Mouse (Mus musculus): Measurements from ENCODE around the gene Rps23.

The Rps23 gene

DNA sequence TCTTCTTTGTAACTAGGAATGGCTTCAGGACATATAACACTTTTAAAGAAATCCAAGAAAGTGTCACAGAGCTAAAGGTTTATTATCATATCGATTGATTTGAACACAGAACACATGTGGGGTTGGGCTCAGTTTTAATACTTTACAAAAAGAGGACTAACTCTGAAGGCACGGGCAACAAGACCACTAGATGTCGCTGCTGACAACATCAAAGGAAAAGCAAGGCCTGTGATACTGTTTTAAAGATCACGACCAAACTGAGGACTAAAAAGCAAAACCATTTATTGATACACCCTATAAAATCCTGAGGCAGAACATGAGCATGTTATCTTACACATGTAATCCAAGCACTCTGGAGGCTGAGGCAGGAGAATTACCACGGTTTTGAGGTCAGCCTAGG, 7.1 kb downstream of the Rps23 start:
- DNase-seq (ENCODE audit: extremely low read depth, low read depth) = peak; percentile 47

DNA sequence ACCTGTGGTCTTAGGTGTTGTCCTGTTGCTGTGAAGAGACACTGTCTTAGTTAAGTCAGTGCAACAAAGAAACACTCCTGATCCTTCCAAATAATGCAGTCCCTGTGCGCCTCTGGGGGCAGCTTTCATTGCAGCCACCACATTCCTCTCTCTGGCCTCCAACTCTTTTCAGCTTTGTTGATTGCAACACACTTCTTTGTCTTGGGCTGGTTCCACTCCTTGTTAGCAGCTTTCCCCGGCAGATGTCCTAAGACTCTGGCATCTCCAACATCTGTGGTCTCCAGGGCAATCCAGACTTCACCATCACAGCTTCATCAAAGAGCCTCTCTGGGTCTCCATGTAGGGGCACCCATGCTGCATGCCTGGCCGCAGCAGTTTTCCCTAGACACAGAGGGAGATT, 10.5 kb downstream of the Rps23 start:
- no peak for DNase-seq (ENCODE audit: extremely low read depth, low read depth)

DNA sequence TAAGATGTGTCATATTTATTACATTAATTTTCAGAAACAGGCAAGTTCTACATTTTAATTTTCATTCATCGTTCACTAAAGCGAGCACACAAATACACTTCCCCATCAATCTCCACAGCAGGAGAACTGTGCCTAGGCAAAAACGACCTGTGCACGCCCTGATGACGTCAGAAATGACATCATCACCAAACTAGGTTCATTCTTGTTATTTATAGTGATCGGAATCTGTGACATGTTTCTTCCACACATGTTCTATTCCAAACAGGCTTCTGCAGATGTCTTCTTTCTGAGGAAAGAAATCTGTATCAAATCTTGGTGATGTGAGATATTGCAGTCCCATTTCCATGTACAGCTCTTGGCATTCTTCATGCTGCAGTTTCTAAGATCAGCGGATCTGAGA, 13.1 kb downstream of the Rps23 start:
- no peak for DNase-seq (ENCODE audit: extremely low read depth, low read depth)

DNA sequence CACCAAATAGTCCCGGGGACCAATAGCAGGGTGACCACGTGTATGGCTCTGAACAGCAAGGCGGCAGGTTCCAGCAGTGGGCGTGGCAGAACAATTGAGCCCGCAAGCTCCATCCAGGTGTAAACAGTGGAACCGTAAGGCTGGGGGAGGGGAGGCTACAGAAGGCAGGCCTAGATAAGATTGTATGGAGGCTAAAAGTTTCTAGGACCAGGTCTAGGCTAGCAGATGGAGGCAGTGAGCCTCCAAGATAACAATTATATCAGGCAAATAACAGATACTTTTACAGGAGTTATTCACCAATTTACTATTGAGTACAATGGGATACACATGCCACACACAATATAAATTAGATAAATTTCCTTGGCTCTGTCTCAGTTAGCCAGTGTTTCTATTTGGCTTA, 16.4 kb downstream of the Rps23 start:
- DNase-seq (ENCODE audit: extremely low read depth, low read depth) = peak; percentile 50

DNA sequence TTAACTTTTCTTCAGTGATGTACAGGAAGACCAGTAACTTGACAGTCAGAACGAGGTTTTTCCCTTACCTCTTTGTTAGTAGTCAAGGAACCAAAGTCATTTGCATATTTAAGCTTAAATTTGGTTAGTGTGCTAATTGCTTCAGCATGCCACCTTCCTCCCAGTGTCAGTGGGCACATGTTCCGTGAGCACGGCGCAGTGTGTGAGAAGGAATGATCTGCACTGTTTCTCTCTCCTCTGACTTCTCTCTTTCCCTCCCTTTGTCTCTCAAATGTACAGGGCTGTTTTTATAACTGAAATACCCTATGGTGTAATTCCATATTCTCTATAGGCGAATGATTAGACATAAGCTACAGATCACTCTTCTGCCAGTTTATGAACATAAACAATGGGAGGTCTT, 16.8 kb downstream of the Rps23 start:
- DNase-seq (ENCODE audit: extremely low read depth, low read depth) = no peak

DNA sequence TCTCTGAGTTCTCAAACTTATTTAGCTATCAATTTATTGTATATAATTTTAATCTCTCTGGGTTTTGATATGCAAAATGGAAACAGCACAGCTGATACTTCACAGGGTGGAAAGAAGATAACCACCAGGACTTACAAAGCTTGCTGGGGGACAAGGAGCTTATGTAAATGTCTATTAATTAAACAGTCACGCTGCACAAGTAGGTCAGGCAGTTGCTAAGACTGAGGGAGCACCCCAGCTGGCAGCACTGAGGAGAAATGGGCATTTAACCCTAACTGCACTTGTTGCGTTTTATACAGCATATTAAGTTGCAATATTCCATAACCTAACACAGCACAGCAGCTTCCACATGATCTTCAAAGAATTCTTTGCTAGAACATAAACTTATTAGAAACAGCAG, 36.1 kb downstream of the Rps23 start:
- DNase-seq (ENCODE audit: extremely low read depth, low read depth) = no peak

DNA sequence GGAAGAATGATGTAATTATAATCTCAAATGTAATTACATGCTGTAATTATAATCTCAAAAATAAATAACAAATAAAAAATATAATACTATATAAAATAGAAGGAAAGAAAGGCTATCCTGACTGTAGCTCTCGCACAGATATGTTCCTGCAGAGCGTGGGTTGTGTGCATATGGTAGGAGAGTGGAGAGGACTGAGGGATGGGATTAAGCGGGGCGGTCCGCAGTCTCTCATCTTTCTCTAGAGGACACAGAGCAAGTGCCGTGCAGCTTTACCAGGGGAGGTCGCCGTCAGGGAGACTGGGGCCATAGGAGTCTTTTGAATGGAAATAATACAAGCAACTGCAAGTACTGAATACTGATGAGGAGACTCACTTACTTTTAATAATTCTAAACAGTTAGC, 37.8 kb downstream of the Rps23 start:
- no peak for DNase-seq (ENCODE audit: extremely low read depth, low read depth)

DNA sequence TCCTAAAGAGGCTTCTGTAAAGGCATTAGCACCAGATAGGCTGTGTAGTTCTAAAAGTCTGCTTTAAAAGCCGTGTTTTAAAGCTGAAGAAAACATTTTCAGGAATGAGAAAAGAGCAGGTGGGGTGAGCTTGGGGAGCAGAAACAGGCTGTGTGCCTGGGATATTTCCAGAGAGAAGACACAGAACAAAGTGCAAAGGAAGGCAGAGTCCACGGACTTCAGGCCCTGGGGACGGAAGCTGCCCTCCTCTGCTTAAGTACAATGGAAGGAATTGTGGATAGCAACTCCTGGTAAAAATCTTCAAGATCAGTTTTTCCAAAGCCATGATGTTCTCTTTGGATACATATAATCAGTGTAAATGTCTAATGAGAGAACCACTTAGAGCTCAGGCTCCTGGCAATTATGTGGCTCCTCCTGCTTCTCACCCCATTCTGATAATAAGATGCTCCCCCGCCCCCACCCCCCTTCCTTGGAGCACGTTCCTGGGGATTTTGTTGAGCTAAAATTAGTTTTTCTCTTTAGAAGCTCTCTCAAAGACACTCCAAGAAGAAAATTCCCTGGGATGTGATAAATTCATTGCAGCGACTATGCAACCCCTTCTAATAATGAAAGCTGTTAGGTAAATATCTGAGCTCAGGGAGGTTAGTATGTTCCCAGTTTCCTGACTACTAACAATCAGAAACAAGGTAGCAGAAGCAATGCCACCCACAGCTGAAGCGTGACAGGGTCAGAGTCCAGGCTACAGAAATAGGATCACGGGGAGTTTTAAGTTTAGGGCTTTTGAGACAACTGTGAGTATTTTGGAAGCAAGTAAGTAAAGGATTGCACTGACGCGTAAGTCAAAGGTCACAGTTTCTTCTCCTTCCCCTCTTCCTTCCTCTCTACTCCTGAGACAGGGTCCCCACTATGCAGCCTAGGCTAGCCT, 40.3 kb downstream of the Rps23 start:
- no peak for DNase-seq (ENCODE audit: extremely low read depth, low read depth)

DNA sequence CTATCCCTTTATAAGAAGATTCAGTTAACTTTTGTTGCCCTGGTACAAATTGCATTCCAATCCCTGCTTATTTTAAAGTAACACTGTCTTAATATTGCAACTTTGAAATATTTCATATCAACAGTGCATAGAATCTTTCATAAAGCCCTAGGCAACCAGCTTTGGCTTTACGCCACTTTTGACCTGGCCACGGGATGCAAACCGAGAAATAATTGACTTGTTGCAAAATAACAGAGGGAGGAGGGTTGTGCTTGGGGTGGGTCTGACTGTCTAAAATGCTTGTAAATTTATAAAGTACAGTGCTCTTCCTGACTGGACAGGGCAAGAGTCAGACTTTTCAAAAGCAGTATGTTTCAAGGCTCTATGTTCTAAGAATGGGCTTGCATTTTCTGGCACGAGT, 41.8 kb downstream of the Rps23 start:
- no peak for DNase-seq (ENCODE audit: extremely low read depth, low read depth)

DNA sequence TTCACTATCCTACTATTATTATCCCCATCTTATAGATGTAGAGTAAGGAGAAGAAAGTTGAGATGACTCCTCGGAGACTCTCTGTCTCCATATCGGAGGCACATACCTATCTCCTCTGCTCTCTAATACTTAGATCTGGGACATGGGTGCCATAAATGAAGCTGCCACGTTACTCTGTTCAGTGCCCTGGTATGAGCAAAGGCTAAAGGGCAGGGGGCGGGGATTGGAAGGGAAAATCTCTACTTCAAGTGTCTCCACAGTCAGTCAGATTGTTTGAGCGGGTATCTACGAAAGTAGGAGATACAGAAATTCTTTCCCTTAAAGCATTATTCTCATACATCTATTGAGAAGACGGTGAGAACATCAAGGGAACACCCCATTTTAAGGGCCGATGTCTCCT, 43.2 kb downstream of the Rps23 start:
- DNase-seq (ENCODE audit: extremely low read depth, low read depth) = no peak

DNA sequence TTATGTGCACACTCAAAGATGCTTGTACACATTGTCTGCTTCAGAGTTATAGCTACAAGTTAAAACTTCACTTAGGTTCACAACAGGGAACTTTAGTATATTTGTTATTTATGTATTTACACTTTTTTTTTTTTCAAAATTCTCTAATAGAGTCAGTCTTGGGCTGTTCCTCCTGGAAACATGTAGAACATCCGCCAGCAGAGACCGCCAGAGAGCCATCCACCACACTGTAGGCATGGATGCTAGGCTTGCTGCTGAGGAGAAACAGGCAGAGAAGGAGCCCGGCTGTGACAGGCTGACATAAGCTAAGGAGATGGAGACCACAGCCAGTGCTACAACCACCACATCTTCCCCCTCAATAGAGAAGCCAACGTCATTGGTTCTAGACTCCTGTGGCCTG, 44.7 kb downstream of the Rps23 start:
- peak; percentile 36 for DNase-seq (ENCODE audit: extremely low read depth, low read depth)

DNA sequence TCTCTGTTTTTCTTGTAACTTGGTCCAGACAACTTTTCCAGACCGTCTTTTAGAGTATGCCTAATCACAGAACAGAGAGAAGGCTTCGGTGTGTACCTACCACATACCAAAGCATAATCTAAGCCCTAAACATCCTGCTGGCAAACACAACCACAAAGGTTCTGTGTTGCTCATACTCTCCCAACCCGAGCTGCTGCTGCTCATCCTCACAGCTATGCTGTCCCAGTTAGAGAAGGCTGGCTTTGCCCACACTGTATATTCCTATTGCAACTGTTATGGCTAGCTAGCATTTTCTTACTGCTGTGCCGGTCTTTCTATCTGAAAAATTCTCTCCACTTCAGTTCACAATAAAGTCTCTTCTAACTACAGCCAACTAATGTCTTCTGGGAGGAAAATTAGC, 46.2 kb downstream of the Rps23 start:
- DNase-seq (ENCODE audit: extremely low read depth, low read depth) = no peak

DNA sequence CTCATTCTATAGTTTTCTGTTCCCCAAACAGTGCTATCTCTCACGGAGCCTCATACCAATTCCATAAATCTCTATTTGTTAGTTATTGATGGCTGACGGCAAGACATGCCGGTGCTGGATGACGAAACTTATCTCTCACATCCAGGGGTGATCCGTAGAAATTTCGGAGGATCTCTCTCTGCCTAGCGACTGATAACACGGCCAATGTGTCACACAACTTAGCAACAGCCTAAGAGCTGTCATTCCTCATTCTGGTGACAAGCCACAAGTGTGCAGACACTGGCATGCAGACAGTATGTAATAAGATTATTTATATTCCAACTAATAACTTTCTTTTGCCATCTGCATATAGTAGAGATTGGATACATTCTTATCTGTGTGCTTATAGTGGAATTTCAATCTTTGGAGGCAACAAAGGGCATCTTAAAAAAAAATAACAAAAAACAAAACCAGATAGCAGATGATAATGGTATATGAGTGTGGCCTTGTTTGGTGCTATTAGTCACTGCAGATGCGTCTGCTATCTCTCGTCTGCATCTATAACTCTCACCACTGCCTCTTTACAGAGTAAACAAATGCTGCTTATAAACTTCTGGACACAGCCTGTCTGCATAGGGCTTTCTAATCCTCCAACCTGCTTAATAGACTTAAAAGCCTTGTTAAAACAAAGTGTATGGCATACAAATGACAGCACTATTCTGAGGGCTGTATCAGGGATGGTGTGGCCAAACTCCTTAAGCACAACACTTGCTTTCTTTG, 47.7 kb downstream of the Rps23 start:
- no peak for DNase-seq (ENCODE audit: extremely low read depth, low read depth)

DNA sequence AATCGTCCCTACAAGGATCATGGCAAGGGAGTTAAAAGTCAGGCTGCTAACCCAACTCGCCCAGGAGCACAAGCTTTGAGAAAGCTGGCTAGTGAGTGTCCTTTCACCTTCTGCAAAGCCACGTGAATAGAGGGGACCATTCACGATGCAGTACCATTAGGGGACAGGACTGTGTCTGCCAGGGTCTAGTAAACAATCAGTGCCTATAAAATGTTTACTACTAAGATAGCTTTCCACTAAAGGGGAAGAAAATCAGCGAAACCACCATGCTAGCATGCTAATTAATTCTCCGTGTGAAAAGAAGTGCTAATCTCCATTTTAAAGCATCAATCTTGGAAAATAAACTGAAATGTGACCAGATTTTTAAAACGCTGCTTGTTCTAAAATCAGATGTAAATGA, 50.7 kb downstream of the Rps23 start:
- DNase-seq (ENCODE audit: extremely low read depth, low read depth) = no peak

All from MEL-GATA-1-ER (cell line).